Mouse (Mus musculus) CD4-positive naive resting alpha-beta T cell, adult 76 days (primary cell): Measurements from ENCODE around the gene Gm21776. TPM values are rescaled to one million over a fixed set of nuclear protein-coding genes. Genes with fewer than 3 reads are reported as not detected.

Source experiments
- total RNA-seq: library from RNA; stranded (reverse); gene quantifications from one replicate; pipeline ENCODE4 v1.2.4, GENCODE M21; 2023

Gene Gm21776
- total RNA-seq: not detected

GRCm38 (mm10) chrY:76378362-76378761 is at the start of gene Gm21776:
TSS of gene Gm21776 (plus strand) at chrY:76378662.

